Mouse (Mus musculus) stomach, adult 2 months (tissue): ENCODE measurements around the gene Cyp2b10. TPM values are rescaled to one million over a fixed set of nuclear protein-coding genes. Genes with fewer than 3 reads are reported as not detected.

Source experiments
- polyA plus RNA-seq: library from polyadenylated mRNA; depleted of rRNA; stranded (reverse); fragments of >200 nt; gene quantifications from 2 replicates; pipeline ENCODE4 v1.2.3, GENCODE M21; 2012; rRNA removed

Gene Cyp2b10
- polyA plus RNA-seq = 0.26 and 0.31 TPM in 2 replicates

DNA sequence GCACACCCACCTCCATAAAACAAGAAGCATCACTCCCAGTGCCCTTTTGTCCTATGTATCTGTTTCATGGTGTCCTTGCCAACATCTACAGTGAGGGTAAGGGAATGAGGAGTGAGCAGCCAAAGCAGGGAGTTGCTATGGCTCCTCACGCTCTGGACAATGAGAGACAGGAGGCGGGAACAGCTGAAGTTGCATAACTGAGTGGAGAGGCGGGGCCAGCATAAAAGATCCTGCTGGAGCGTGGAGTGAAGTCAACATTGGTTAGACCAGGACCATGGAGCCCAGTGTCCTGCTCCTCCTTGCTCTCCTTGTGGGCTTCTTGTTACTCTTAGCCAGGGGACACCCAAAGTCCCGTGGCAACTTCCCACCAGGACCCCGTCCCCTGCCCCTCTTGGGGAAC is at the start of gene Cyp2b10:
Gene Cyp2b10 (plus strand): TSS at position 210 of the 400 bp plus-strand sequence.

Other genes starting within 250 kb of the Cyp2b10 start
- gene Bckdha, start 238.6 kb upstream of the Cyp2b10 start, polyA plus RNA-seq = 233 and 278 TPM in 2 replicates
- gene Exosc5, start 238.5 kb upstream of the Cyp2b10 start, polyA plus RNA-seq = 50.2 and 58.9 TPM in 2 replicates
- gene Tmem91, start 222.5 kb upstream of the Cyp2b10 start, polyA plus RNA-seq = 0.14 and 0.45 TPM in 2 replicates
- gene B9d2, start 216.8 kb upstream of the Cyp2b10 start, polyA plus RNA-seq = 16.9 and 24.4 TPM in 2 replicates
- gene Tgfb1, start 210.6 kb upstream of the Cyp2b10 start, polyA plus RNA-seq = 11.9 and 17.6 TPM in 2 replicates
- 33.8 and 34.5 TPM in 2 replicates for gene Ccdc97, start 178.5 kb upstream of the Cyp2b10 start, polyA plus RNA-seq
- gene Hnrnpul1, start 142.9 kb upstream of the Cyp2b10 start, polyA plus RNA-seq = 19.3 and 19.7 TPM in 2 replicates
- gene Axl, start 108.9 kb upstream of the Cyp2b10 start, polyA plus RNA-seq = 24.4 and 24.7 TPM in 2 replicates
- gene Cyp2s1, start 80.7 kb upstream of the Cyp2b10 start, polyA plus RNA-seq = 302 and 325 TPM in 2 replicates
- not detected in 2 replicates for gene Cyp2b13, start 163.9 kb downstream of the Cyp2b10 start, polyA plus RNA-seq